Mouse (Mus musculus): Measurements from ENCODE around the gene Ptprd.
"Not testable (repeated sequence)": the region's sequence is repeated elsewhere in the genome, so short reads cannot be mapped to it uniquely, and the experiment has no call there.

DNA sequence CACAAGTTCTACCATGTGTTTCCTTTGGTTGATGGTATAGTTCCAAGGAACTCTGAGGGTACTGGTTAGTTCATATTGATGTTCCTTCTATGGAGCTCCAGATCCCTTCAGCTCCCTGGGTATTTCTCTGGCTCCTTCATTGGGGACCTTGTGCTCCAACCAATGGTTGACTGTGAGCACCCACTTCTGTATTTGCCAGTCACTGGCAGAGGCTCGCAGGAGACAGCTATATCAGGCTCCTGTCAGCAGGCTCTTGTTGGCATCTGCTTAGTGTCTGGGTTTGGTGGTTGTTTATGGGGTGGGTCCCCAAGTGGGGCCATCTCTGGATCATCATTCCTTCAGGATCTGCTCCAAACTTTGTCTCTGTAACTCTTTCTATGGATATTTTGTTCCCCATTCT, 414.4 kb downstream of the Ptprd start:
- TF ChIP-seq POLR2A (IDR thresholded peaks at IDR 0.05; ENCODE audit: borderline replicate concordance, insufficient read depth, low read length); CTCF (IDR thresholded peaks at IDR 0.05; ENCODE audit: borderline replicate concordance, insufficient read depth, low read depth, low read length): not testable (repeated sequence)
